Mouse (Mus musculus): ENCODE results near the gene 1700001L19Rik. TPM values are rescaled to one million over a fixed set of nuclear protein-coding genes. Genes with fewer than 3 reads are reported as not detected.

1700001L19Rik gene
- total RNA-seq, 1 experiment from 2014 or later, result not detected

GRCm38 (mm10) chr13:68603085-68603484 is 5.9 kb downstream of the 1700001L19Rik start:
- no peak for ATAC-seq (replicated peaks; ENCODE audit: insufficient number of reproducible peaks, low FRiP score, low TSS enrichment, poor library complexity, severe bottlenecking)

- ATAC-seq (replicated peaks; ENCODE audit: insufficient number of reproducible peaks, low FRiP score, low TSS enrichment, poor library complexity, severe bottlenecking), result no peak
These were observed 8.5 kb downstream of the 1700001L19Rik start for GRCm38 (mm10) chr13:68605689-68606126.

GRCm38 (mm10) chr13:68607652-68608405 is 10.6 kb downstream of the 1700001L19Rik start:
- ATAC-seq (replicated peaks; ENCODE audit: insufficient number of reproducible peaks, low FRiP score, low TSS enrichment, poor library complexity, severe bottlenecking), result no peak

- ATAC-seq (replicated peaks; ENCODE audit: insufficient number of reproducible peaks, low FRiP score, low TSS enrichment, poor library complexity, severe bottlenecking), result no peak
These were observed 25.6 kb downstream of the 1700001L19Rik start for GRCm38 (mm10) chr13:68622792-68623191.

GRCm38 (mm10) chr13:68627041-68627440 is 29.8 kb downstream of the 1700001L19Rik start:
- ATAC-seq (replicated peaks; ENCODE audit: insufficient number of reproducible peaks, low FRiP score, low TSS enrichment, poor library complexity, severe bottlenecking), result no peak

- no peak for ATAC-seq (replicated peaks; ENCODE audit: insufficient number of reproducible peaks, low FRiP score, low TSS enrichment, poor library complexity, severe bottlenecking)
These were observed 45.6 kb downstream of the 1700001L19Rik start for GRCm38 (mm10) chr13:68642786-68643185.

Other genes starting within 250 kb of the 1700001L19Rik start
- 3.4 to 11.4 TPM (median 4.5 TPM) in 3 replicates for gene Mtrr, start 15.3 kb upstream of the 1700001L19Rik start, total RNA-seq (2017)
- gene Fastkd3, start 15.2 kb upstream of the 1700001L19Rik start, total RNA-seq (2017), result 4.0 to 13.1 TPM (median 6.8 TPM) in 3 replicates

Data from monocyte, adult 5-6 weeks (primary cell).